Mouse (Mus musculus) kidney, adult 11 months (tissue): Measurements from ENCODE around the gene Bod1l.

ENCODE experiments used
- DNase-seq: peaks from one replicate; pipeline ENCODE4 v3.0.0; 2022

The Bod1l gene

GRCm38 (mm10) chr5:41794434-41794833 lies 49.7 kb downstream of the Bod1l start:
- no peak for DNase-seq

GRCm38 (mm10) chr5:41790517-41790916 lies 53.6 kb downstream of the Bod1l start:
- no peak for DNase-seq

GRCm38 (mm10) chr5:41788877-41789276 lies 55.2 kb downstream of the Bod1l start:
- no peak for DNase-seq

GRCm38 (mm10) chr5:41781890-41782289 lies 62.2 kb downstream of the Bod1l start:
- no peak for DNase-seq

GRCm38 (mm10) chr5:41780026-41780425 lies 64.1 kb downstream of the Bod1l start:
- DNase-seq, result no peak

GRCm38 (mm10) chr5:41775728-41776127 lies 68.4 kb downstream of the Bod1l start:
- DNase-seq, result no peak

GRCm38 (mm10) chr5:41775273-41775672 lies 68.8 kb downstream of the Bod1l start:
- no peak for DNase-seq

GRCm38 (mm10) chr5:41768382-41769040 lies 75.6 kb downstream of the Bod1l start:
- DNase-seq, result peak; percentile 68

GRCm38 (mm10) chr5:41767296-41768200 lies 76.6 kb downstream of the Bod1l start:
- no peak for DNase-seq

GRCm38 (mm10) chr5:41766406-41767010 lies 77.6 kb downstream of the Bod1l start:
- no peak for DNase-seq

GRCm38 (mm10) chr5:41765626-41766405 lies 78.3 kb downstream of the Bod1l start:
- no peak for DNase-seq

GRCm38 (mm10) chr5:41763731-41764721 lies 80.1 kb downstream of the Bod1l start, which contains the start of gene Nkx3-2:
Nkx3-2 (minus strand) TSS chr5:41764501.
- DNase-seq, result no peak

- DNase-seq, result no peak
Measured at GRCm38 (mm10) chr5:41762947-41763730, 81.0 kb downstream of the Bod1l start.

GRCm38 (mm10) chr5:41762141-41762946 lies 81.8 kb downstream of the Bod1l start:
- DNase-seq, result no peak

GRCm38 (mm10) chr5:41761509-41762140 lies 82.5 kb downstream of the Bod1l start:
- no peak for DNase-seq

- no peak for DNase-seq
Measured at GRCm38 (mm10) chr5:41760831-41761508, 83.1 kb downstream of the Bod1l start.

GRCm38 (mm10) chr5:41760071-41760470 lies 84.0 kb downstream of the Bod1l start:
- DNase-seq, result no peak
